Mouse (Mus musculus): ENCODE measurements around the gene Tlr12.
"Not testable (repeated sequence)": the region's sequence is repeated elsewhere in the genome, so short reads cannot be mapped to it uniquely, and the experiment has no call there.

Tlr12 gene

DNA sequence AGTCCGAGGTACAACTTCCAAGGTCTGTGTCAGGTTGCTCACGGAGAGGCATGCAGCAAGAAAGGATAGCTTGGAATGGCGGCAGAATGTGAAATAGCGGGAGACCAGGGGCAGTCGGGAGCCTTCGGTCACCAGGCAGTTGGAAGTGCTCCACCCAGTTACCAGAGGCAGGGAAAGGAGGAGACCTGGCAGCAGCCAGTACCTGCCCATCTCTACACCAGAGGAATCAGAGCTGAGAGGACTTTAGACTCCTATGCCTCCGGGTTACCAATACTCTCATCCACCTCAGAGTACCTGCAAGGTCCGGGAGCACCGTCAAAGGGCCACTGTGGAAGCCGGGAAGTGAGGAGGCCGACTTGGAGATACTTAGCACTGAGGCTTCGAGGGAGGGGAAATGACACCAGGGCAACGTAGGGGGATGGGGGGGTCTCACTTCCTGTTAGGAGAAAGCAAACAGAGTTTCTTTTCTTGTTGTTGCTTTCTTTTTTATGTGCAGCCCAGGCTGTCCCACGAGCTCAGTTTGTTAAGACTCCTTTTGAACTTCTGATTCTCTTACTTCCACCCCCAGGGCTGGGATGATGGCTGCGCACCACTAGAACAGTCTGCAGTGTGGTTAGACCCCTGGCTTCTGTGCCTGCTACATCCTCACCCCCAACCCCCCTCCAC lies at the start of gene Tlr12:
Gene Tlr12, minus strand, starts transcription at position 374 of the 666 bp plus-strand sequence.
- DNase-seq (ENCODE audit: low spot score), result no peak

DNA sequence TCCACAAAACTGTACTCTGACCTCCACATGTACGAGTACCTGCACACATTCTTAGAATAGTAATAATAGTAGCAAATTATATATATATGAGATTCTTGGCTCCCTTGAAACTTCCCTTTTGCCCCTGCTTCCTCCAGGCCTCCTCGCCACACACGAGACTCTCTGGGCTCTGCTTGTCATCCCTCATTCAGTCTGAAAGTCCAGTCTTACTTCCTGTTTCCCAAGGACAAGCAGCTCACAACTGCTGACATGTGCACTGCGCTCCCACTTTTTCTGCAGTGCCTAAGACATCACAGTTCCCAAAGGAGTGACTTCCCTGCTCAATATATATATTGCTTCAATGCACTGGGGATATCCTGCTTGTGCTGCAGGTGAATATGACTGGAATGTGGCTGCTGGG lies 48.8 kb upstream of the Tlr12 start:
- DNase-seq (ENCODE audit: low spot score), result not testable (repeated sequence)

- not testable (repeated sequence) for DNase-seq (ENCODE audit: low spot score)
Observed at GRCm38 (mm10) chr4:128666362-128666761, 47.9 kb upstream of the Tlr12 start.

DNA sequence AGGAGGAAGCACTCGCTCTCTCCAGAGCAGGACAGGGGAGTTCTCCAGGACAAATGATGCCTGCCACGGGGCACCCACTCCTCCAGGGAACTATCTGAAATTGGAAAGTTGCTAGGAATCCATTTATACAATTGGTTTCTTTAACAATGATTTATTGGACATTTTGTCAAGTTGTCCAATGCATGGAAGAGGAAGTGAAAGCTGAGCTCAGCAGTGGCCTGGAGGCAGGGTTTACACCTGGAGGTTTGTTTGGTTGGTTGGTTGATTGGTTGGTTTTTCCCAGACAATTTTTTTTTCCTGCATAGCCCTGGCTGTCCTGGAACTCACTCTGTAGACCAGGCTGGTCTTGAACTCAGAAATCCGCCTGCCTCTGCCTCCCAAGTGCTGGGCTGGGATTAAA lies 45.6 kb upstream of the Tlr12 start:
- no peak for DNase-seq (ENCODE audit: low spot score)

DNA sequence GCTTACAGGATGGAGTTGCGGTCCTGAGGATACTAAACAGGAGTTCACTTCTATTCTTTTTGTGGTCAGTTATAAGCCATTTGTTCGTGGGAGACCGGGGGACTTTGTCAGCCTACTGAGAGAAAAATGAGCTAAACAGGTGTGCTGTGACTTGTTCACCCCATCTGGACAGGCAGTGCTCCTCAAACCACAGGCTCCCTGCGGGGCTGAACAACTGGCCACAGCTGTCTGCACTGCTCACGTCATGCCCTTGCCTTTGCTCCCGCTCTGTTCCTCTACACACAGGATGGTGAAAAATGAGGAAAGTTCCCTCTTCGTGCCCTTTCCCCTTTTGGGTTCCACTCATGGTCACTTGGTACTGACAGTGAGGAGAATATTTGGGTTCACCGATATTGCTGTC lies 42.6 kb upstream of the Tlr12 start:
- no peak for DNase-seq (ENCODE audit: low spot score)

GRCm38 (mm10) chr4:128660196-128660595 lies 41.8 kb upstream of the Tlr12 start:
- no peak for DNase-seq (ENCODE audit: low spot score)

DNA sequence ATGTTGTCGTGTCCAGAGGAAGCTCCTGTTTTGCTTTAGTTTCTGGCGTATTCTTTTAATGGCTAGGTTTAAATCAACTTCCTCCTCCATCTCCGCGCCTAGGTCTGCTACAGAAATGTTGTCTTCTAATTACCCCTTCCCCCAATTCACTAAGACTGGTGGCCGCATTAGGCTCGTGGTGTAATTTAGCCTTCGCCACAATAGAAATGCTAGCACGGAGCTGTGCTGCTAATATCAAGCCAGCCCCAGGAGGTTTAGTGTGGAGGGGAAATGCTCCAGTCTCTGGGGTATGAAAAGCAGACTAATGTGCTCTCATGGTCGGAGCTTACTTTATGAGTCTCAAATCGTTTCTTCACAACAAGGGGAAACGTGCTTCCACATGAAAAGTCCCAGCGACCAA lies 37.0 kb upstream of the Tlr12 start:
- no peak for DNase-seq (ENCODE audit: low spot score)

DNA sequence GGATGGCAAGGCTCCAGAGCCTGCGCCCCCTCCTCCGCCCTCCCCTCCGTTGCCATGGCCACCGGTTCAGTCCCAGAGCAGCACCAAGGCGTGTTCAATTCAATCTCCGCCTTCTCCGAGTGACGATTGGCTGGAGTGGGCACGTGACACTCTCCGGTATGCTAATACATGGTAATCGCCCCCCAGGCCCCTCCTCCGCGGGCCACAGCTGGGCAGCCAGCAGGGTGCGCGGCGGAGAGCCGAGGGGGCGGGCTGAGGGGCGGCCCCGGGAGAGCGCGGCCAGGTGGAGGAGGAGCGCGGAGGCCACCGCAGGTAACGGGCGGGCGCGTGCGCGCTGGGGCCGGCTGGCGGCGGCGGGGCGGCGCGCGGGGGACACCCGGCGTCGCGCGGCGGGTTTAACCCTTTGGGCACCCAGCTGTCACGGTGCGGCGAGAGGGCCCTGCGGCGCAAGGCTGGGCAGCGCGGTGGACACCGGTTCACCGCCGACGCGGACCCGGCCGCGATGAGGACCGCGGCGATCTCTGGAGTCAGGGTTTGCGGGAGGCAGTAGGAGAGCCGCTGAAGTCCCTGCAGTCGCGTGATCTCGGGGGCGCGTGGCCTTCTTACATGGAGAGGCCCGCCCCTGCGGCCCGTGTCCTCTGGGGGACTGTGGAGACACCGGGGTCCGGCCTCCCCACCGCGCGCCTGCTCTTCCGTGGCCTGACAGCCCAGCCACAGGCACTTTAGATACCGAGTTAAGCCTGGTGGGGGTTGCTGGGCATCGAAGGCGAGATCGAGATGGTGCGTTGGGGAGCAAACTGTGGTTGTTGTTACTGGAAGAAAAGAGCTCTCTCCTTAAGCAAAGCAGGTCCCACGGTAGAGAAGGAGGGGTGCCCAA lies 36.3 kb upstream of the Tlr12 start, which contains the start of gene Phc2:
Gene Phc2, plus strand, starts transcription at position 198 of the 877 bp plus-strand sequence.
- DNase-seq (ENCODE audit: low spot score), result peak; percentile 65

GRCm38 (mm10) chr4:128652584-128653298 lies 34.3 kb upstream of the Tlr12 start:
- no peak for DNase-seq (ENCODE audit: low spot score)

GRCm38 (mm10) chr4:128651530-128651929 lies 33.1 kb upstream of the Tlr12 start:
- no peak for DNase-seq (ENCODE audit: low spot score)

- DNase-seq (ENCODE audit: low spot score), result no peak
Observed at GRCm38 (mm10) chr4:128648567-128649255, 30.3 kb upstream of the Tlr12 start.

GRCm38 (mm10) chr4:128646762-128647161 lies 28.3 kb upstream of the Tlr12 start:
- DNase-seq (ENCODE audit: low spot score), result no peak

DNA sequence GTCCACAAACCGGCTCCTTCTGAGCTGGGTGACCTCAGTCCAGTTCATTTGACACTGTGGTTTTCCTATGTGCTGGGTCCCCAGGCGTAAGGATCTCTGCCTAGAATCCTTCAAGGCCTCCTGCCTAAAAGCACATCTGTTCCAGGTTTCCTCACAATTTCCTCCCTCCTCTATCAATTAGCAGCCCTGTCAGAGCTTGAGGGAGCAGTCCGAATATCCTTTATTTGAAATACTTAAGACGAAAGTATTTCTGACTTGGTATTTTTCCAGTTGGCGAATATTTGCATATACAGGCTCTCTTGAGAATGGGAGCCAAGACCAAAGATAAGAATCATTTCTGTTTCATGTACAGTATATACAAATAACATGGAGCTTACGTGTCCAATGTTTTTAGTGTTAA lies 27.5 kb upstream of the Tlr12 start:
- no peak for DNase-seq (ENCODE audit: low spot score)

DNA sequence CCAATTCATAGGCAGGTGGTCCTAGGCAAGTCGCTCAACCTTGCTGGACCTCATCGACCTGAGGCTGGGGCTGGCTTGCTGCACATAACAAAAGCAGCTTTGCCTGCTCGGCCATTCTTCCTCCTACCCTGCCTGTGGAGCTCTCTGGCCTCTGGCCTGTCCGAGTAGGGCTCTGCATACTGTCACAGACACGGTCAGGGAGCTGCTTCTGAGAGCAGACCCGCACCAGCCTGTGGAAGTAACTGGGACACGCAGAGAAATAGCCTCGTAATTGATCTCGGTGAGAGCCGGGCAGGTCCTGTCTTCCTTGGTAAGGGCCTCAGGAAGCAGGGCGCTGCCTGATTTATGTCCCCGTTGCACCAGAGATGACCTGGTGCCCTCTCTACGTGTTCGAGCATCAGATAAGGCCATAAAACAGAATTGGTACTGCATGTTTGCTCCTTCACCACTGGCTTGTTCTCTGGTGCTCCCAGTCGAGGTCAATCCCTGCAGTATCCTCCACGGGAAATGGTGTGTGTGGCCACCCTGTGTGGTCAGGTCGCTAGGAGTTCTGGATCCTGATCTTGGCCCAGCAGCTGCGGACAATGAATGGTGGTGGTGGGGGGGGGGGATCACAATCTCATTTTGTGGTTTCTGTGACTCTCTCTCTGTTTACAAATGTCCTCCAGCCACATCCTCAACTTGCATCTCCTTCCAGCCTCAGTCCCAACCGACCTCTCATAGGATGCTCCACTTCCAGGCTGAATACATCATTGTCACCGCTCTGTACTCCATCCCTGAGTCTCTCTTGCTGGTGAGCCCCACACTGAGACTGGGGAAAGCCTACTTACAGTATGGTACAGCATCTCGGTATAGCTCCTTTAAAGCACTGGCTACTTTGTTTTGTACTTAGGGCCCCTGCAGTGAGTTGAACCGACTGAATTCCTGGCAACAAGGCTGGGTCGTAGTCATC lies 23.6 kb upstream of the Tlr12 start:
- DNase-seq (ENCODE audit: low spot score), result no peak

GRCm38 (mm10) chr4:128638265-128638923 lies 20.0 kb upstream of the Tlr12 start:
- DNase-seq (ENCODE audit: low spot score), result no peak

- no peak for DNase-seq (ENCODE audit: low spot score)
Observed at GRCm38 (mm10) chr4:128637250-128637649, 18.8 kb upstream of the Tlr12 start.

GRCm38 (mm10) chr4:128635894-128636585 lies 17.6 kb upstream of the Tlr12 start:
- DNase-seq (ENCODE audit: low spot score), result no peak

DNA sequence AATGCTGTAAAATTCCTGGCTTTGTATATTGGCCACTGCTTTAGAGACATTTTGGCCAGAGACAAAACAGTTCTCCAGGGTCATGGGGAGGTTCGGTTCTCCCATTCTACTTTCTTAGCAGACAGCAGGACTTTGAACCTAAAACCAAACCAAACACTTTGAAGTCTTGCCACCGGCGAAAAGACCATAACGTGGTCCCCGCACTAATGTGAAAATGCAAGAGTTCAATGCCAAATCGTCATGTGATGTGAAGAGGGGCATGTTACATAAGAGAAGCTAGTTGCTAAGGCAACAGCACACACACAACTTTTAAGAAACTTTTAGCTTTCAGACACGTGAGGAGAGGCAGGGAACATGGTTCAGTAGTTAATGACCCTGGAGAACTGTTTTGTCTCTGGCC lies 17.0 kb upstream of the Tlr12 start:
- DNase-seq (ENCODE audit: low spot score), result no peak

DNA sequence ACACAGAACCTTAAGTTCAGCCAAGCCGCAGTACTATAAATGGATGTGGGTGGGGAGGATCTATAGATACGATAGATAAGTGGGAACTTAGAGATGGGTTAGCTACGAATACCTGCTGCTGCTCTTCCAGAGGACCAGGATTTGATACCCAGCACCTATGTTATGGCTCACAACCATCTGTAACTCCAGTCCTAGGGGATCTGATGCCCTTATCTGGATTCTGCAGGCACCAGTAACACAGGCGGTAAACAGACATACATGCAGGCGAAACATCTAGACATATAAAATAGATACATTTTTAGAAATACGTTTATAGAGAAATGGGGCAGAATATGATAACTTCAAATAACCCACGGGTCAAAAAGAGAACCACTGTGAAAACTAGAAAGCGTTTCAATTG lies 2.7 kb upstream of the Tlr12 start:
- DNase-seq (ENCODE audit: low spot score), result no peak

DNA sequence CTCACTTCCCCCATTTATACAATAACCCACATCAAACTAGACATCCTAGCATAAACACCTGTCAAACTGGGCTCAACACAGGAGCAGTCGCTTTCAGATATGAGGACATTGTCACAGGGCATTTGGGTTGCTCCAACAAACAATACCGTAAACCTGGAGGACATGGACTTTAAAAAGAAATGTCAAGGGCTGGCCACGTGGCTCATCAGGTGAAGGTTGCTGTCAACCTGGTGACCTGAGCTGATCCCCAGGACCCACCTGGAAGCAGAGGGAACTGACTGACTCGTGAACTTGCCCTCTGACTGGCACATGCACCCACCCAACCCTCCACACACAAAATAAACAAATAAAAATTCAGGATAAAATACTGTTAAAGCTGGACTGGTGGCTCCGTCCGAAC lies 2.2 kb upstream of the Tlr12 start:
- no peak for DNase-seq (ENCODE audit: low spot score)

Measured in urinary bladder, postnatal 10 days (tissue).